Mouse (Mus musculus): Measurements from ENCODE around the gene Gm7075. TPM values are rescaled to one million over a fixed set of nuclear protein-coding genes. Genes with fewer than 3 reads are reported as not detected.
"Not testable (repeated sequence)": the region's sequence is repeated elsewhere in the genome, so short reads cannot be mapped to it uniquely, and the experiment has no call there.

Gene Gm7075
- polyA plus RNA-seq, 1 experiment from 2014 or later, result not detected

- H3K4me1 ChIP-seq, result no peaks in the 10 kb centered on the region
- H3K27ac ChIP-seq, result no peak overlapping the region
- H3K36me3 ChIP-seq, result no peaks in the 10 kb centered on the region
- 77% methylated on average over 16 of the region's 16 CpGs for WGBS
- no peaks in the 10 kb centered on the region for H3K27me3 ChIP-seq (ENCODE audit: low read depth, poor library complexity, severe bottlenecking)
- no peak overlapping the region for H3K4me3 ChIP-seq
- no peak for DNase-seq (ENCODE audit: low spot score)
- H3K9me3 ChIP-seq (replicated peaks), result no peaks in the 10 kb centered on the region
These were observed 11.2 kb downstream of the Gm7075 start for GRCm38 (mm10) chr10:63410162-63410956.

GRCm38 (mm10) chr10:63403636-63404035 lies 18.0 kb downstream of the Gm7075 start:
- no peaks in the 10 kb centered on the region for H3K36me3 ChIP-seq
- no peak overlapping the region for H3K27ac ChIP-seq
- no peaks in the 10 kb centered on the region for H3K4me1 ChIP-seq
- H3K27me3 ChIP-seq (ENCODE audit: low read depth, poor library complexity, severe bottlenecking), result no peaks in the 10 kb centered on the region
- no peak overlapping the region for H3K4me3 ChIP-seq
- no peak for DNase-seq (ENCODE audit: low spot score)
- no peaks in the 10 kb centered on the region for H3K9me3 ChIP-seq (replicated peaks)
- 83% methylated on average over 2 of the region's 2 CpGs for WGBS

GRCm38 (mm10) chr10:63402731-63403504 lies 18.7 kb downstream of the Gm7075 start:
- no peaks in the 10 kb centered on the region for H3K9me3 ChIP-seq (replicated peaks)
- WGBS, result 93% methylated on average over 5 of the region's 5 CpGs
- no peak overlapping the region for H3K27ac ChIP-seq
- no peak for DNase-seq (ENCODE audit: low spot score)
- H3K27me3 ChIP-seq (ENCODE audit: low read depth, poor library complexity, severe bottlenecking), result no peaks in the 10 kb centered on the region
- H3K4me3 ChIP-seq, result no peak overlapping the region
- H3K4me1 ChIP-seq, result no peaks in the 10 kb centered on the region
- no peaks in the 10 kb centered on the region for H3K36me3 ChIP-seq

GRCm38 (mm10) chr10:63396963-63397362 lies 24.6 kb downstream of the Gm7075 start:
- H3K27me3 ChIP-seq (ENCODE audit: low read depth, poor library complexity, severe bottlenecking), result no peaks in the 10 kb centered on the region
- H3K36me3 ChIP-seq, result no peaks in the 10 kb centered on the region
- H3K4me3 ChIP-seq, result no peak overlapping the region
- WGBS, result 93% methylated on average over 10 of the region's 10 CpGs
- no peak overlapping the region for H3K27ac ChIP-seq
- H3K4me1 ChIP-seq, result no peaks in the 10 kb centered on the region
- no peak for DNase-seq (ENCODE audit: low spot score)
- no peaks in the 10 kb centered on the region for H3K9me3 ChIP-seq (replicated peaks)

GRCm38 (mm10) chr10:63388948-63389347 lies 32.6 kb downstream of the Gm7075 start:
- Histone ChIP-seq H3K27ac (no peak overlapping the region), H3K4me3 (no peak overlapping the region), H3K9me3 (replicated peaks) (no peaks in the 10 kb centered on the region), H3K4me1 (no peaks in the 10 kb centered on the region), H3K27me3 (ENCODE audit: low read depth, poor library complexity, severe bottlenecking) (no peaks in the 10 kb centered on the region), H3K36me3 (no peaks in the 10 kb centered on the region)
- DNase-seq (ENCODE audit: low spot score), result no peak
- 80% methylated on average over 4 of the region's 4 CpGs for WGBS

GRCm38 (mm10) chr10:63386991-63387390 lies 34.6 kb downstream of the Gm7075 start:
- H3K4me1 ChIP-seq, result no peaks in the 10 kb centered on the region
- 0 out of 2 replicates have a peak, but pooled peaks cover under 1% of the 10 kb centered on the region for H3K27me3 ChIP-seq (ENCODE audit: low read depth, poor library complexity, severe bottlenecking)
- H3K9me3 ChIP-seq (replicated peaks), result no peaks in the 10 kb centered on the region
- peak overlapping the region; percentile 69 for H3K4me3 ChIP-seq
- no peak for DNase-seq (ENCODE audit: low spot score)
- 5% methylated on average over 10 of the region's 10 CpGs for WGBS
- H3K36me3 ChIP-seq, result no peaks in the 10 kb centered on the region
- H3K27ac ChIP-seq, result 0 out of 2 replicates have a peak overlapping the region, but pooled peaks have one; percentile 53

DNA sequence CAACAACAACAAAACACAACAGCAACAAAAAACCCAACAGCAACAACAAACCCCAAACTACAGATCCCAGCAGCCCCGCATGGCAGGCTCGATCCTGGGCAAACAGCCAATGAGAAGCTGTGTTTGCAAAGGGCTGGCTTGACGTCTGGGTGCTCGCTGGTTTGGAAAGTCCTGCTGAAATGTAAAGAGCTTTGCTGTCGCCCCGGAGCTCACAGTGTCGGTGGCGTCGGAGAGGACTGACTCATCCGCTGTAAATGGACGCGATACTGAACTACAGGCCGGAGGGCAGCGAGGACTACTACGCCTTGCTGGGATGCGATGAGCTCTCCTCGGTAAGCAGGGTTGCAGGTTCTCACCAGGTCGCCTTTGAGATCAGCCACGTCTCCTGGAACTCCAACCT lies 35.1 kb downstream of the Gm7075 start:
- under 1% methylated on average over 19 of the region's 19 CpGs for WGBS
- Histone ChIP-seq H3K4me3 (peak overlapping the region; percentile 69), H3K36me3 (no peaks in the 10 kb centered on the region), H3K9me3 (replicated peaks) (no peaks in the 10 kb centered on the region), H3K4me1 (0 out of 2 replicates have a peak, but pooled peaks cover 5% of the 10 kb centered on the region), H3K27ac (peak overlapping the region; percentile 53), H3K27me3 (ENCODE audit: low read depth, poor library complexity, severe bottlenecking) (peaks cover 6% of the 10 kb centered on the region; the same call in 1 of the 2 replicates)
- DNase-seq (ENCODE audit: low spot score), result peak; percentile 70

GRCm38 (mm10) chr10:63385897-63386296 lies 35.7 kb downstream of the Gm7075 start:
- 0 out of 2 replicates have a peak overlapping the region, but pooled peaks have one; percentile 53 for H3K27ac ChIP-seq
- peaks cover 11% of the 10 kb centered on the region for H3K27me3 ChIP-seq (ENCODE audit: low read depth, poor library complexity, severe bottlenecking)
- DNase-seq (ENCODE audit: low spot score); H3K36me3 ChIP-seq; H3K9me3 ChIP-seq (replicated peaks); H3K4me1 ChIP-seq: not testable (repeated sequence)
- 33% methylated on average over 5 of the region's 5 CpGs for WGBS
- peak overlapping the region; percentile 69 for H3K4me3 ChIP-seq

DNA sequence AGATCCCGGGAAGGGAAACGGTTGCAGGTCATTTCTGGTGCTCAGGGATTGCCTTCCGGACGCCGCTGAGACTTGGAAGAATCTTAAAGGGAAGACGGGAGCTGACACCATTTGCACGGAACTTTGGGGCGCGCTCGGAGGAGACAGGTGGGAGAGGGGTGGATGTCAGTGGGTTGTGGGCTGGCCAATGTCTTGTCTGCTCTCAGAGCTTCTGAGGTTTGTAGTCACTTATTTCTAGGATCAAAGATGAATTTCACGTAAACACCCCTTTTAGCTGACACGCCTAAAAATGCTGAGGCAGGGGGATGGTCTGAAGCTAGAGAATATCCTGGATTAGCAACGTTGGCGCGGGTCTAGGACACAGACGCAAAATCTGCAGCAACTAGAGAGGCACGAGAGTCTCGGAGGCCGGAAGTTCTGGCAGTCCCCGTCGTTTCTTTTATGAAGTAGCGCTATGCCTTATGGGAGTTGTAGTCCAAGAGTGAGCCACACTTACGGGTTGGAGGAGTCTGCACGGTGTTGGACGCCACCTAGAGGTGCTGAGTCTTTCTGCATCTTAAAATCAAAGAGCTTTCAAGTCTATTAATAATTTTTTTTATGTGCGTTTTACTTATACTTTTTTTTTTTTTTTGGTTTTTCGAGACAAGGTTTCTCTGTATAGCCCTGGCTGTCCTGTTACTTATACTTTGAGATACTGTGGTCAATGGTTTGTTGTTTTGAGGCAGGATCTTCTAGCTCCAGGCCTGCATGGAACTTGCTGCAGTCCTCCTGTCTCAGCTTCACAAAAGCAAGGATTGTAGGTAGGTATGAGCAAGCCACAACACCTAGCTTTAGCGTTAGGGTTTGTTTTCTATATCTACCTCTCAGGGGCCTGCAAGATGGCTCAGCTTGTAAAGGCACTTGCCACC lies 39.0 kb downstream of the Gm7075 start, which contains the start of gene Dnajc12:
Dnajc12 (plus strand) TSS at position 72 of the 908 bp plus-strand sequence.
- H3K27me3 ChIP-seq (ENCODE audit: low read depth, poor library complexity, severe bottlenecking), result peaks cover 20% of the 10 kb centered on the region
- H3K36me3 ChIP-seq, result no peaks in the 10 kb centered on the region
- H3K27ac ChIP-seq, result peak within 1 kb of the TSS; percentile 63; the same call in 1 of the 2 replicates
- DNase-seq (ENCODE audit: low spot score), result peak; percentile 83
- no peaks in the 10 kb centered on the region for H3K9me3 ChIP-seq (replicated peaks)
- under 1% methylated on average over 28 of the region's 28 CpGs for WGBS
- H3K4me1 ChIP-seq, result 0 out of 2 replicates have a peak, but pooled peaks cover 7% of the 10 kb centered on the region
- H3K4me3 ChIP-seq, result peak within 1 kb of the TSS; percentile 63

DNA sequence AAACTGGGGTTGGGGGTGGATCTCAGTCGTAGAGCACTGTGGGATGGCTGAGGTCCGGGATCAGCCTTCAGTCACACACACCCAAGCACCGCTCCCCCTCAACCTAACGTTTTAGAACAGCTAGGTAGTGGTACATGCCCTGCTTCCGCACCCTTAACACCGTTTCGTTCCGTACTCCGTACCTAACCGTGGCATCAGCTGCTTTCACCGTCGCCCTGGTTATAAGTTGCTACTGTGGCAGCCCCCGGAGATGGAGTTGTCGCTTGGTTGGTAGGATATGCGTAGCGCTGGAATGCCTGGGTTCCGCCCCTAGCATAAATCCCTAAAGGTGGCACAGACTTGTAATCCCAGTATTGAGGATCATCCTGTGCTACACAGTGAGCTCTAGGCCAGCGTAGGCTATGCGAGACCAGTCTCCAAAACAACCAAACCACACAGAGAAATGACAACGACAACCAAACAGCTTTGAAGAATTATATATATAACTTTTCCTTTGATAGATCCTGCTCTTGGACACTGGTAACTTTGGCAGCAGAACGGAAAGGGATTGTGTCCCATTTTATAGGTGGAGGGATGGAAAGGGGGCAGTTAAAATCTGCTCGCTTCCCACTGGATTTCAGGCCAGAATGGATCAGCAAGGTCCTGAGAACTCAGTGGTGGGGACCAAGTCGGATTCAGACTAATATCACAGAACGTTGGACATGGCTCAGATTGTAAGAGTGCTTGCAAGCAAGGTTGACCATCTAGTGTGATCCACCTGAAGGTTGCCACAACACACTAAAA lies 39.9 kb downstream of the Gm7075 start, which contains the start of gene Sirt1:
Sirt1 (minus strand) TSS at position 207 of the 783 bp plus-strand sequence.
- peaks cover 20% of the 10 kb centered on the region for H3K27me3 ChIP-seq (ENCODE audit: low read depth, poor library complexity, severe bottlenecking)
- peak; percentile 47 for DNase-seq (ENCODE audit: low spot score)
- no peaks in the 10 kb centered on the region for H3K9me3 ChIP-seq (replicated peaks)
- 6% methylated on average over 24 of the region's 24 CpGs for WGBS
- H3K4me1 ChIP-seq, result 0 out of 2 replicates have a peak, but pooled peaks cover 7% of the 10 kb centered on the region
- peak within 1 kb of the TSS; percentile 63; the same call in 1 of the 2 replicates for H3K27ac ChIP-seq
- H3K4me3 ChIP-seq, result peak within 1 kb of the TSS; percentile 63
- H3K36me3 ChIP-seq, result no peaks in the 10 kb centered on the region

- no peak overlapping the region for H3K4me3 ChIP-seq
- H3K27ac ChIP-seq, result no peak overlapping the region
- 0 out of 2 replicates have a peak, but pooled peaks cover 7% of the 10 kb centered on the region for H3K4me1 ChIP-seq
- peaks cover 20% of the 10 kb centered on the region for H3K27me3 ChIP-seq (ENCODE audit: low read depth, poor library complexity, severe bottlenecking)
- no peaks in the 10 kb centered on the region for H3K9me3 ChIP-seq (replicated peaks)
- DNase-seq (ENCODE audit: low spot score), result no peak
- 78% methylated on average over 6 of the region's 6 CpGs for WGBS
- no peaks in the 10 kb centered on the region for H3K36me3 ChIP-seq
These were observed 42.5 kb downstream of the Gm7075 start for GRCm38 (mm10) chr10:63378948-63379680.

Data from limb, embryonic 10.5 days (tissue).